Mouse (Mus musculus): ENCODE measurements around the gene Lrpprc.
"Not testable (repeated sequence)": the region's sequence is repeated elsewhere in the genome, so short reads cannot be mapped to it uniquely, and the experiment has no call there.

The Lrpprc gene

DNA sequence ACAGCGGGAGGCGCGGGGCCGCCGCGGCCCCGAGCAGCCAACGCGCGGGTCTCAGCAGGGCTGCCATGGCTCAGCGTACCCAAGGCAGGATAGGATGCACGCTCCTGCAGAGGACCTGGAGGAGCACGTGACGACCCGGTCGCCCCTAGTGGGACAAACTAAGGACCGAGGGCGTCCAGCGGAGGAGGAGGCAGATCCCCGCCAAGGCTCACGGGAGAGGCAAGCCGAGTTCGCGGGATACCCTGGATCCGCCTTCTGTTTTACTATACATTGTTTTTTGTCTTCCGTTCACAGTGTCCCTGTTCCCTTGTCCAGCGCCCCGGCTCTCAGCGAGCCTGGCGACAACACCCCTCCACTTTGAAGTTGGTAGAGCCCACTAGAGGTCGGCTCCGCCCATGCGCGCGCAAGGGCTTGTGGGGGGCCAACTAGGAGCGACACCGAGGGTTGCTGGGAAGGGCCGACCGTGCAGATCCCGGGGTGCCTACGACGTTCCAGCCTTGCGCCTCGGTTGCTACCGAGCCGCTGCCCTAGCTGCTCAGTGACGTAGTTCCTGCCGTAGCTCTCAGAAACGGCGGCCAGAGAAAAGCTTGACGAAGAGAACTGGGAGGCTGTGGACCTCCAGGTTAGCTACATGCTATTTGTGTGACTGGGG lies at the start of gene Lrpprc:
TSS of gene Lrpprc (minus strand) at position 343 of the 652 bp plus-strand sequence.
- peak; percentile 89 for DNase-seq (ENCODE audit: low read depth, low spot score)

DNA sequence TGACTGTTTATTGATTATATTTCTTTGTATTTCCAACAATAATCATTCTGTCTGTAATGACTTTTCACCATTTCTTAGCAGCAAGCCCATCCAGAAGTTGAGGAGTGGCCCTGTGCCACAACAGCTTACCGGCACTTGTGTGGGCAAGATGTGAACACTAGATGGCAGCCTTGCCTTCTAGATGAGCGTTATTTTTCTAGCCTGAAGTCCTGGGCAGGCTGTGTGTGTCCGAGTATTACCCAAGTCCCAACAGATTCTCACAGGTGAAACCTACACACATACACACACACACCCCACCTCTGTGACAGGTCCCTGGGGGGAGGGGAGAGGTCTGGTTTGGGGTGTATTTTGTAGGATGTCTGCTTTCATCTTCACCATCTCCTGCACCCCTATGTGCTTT lies 47.2 kb upstream of the Lrpprc start:
- peak; percentile 63 for DNase-seq (ENCODE audit: low read depth, low spot score)

DNA sequence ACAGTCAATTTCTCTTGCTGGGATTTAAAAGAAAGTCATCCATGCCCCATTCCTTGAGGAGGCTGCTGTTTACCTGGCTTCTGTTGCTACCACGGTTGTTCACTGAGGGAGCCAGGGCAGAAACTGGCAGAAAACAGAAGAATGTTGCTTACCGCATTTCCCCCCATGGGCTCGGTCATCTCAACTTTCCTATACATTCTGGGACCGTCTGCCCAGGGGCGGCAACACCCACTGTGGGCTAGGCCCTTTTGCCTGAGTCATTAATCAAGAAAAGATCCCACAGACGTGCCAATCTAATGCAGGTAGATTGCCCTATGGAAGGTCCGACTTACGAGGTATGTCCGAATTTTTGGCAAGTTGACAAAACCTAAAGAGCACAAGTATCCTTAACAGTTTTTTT lies 44.7 kb upstream of the Lrpprc start:
- DNase-seq (ENCODE audit: low read depth, low spot score): no peak

DNA sequence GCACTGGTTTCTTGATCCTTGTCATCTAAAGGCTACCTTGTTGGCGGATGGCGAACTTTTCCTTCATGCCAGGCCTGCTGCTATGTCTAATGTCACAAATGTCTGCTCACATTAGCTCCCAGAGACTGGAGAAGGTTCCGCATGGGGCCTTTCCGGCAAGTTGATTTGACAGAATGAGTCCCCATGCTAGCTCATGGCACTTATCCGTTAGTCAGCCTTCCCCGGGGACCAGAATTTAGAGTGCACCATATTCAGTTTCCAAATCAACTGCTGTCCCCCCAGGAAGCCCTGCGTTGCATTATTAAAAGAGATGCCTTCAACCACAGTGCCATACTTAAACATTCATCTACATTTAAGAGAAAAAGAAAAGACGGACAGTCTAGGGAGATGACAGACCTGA lies 41.8 kb upstream of the Lrpprc start:
- DNase-seq (ENCODE audit: low read depth, low spot score): no peak

DNA sequence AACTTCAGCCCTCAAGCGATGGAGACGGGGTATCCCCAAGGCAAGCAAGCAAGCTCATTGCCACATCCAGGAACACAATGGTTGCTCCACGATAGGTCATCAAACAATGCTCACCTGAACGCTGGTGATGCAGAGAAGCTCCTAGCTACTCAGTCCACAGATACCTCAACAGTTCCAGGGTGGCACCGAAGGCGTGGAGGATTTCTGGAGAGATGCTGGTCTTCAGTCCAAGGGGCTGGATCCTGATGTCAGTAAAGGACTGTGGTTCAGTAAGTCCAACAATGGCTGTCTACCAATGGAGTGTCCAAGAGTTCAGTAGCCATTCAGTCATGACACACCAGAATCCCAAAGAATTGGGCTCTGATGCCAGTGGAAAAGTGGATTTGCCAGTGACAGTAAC lies 37.7 kb upstream of the Lrpprc start:
- no peak for DNase-seq (ENCODE audit: low read depth, low spot score)

DNA sequence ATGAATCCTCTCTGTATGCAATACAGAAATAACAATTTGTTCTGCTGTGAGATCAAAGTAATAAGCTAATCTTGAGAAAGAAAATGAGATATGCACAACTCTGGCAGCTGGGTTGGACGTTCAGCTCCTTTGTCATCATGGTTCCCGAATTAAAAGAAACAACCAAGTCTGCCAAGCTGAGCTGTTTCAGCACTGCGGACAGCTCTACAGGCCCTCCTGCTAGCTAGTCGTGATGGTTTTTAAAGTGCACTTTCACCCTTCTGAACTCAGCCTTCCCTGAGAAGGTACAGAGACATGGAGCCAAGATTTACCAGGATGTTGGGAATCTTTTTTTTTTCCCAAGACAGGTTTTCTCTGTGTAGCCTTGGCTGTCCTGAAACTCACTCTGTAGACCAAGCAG lies 30.0 kb upstream of the Lrpprc start:
- peak; percentile 46 for DNase-seq (ENCODE audit: low read depth, low spot score)

DNA sequence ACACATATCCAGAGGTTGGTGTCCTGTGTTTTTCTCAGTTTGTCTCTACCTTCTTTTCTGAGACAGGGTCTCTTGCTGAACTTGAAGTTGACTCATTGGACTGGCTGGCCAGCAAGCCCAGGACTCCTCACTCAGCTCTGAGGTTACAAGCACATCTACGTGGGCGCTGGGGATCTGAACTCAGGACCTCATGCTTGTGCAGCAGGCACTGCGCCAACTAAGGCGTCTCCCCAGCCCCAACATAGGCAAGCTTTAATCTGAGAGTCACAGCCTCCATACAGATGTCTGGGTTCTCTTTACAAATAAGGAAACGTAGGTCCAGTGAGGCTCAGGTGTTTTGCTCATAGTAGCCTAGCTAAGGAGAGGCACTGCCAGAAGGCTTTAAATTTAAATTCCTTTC lies 27.8 kb upstream of the Lrpprc start:
- DNase-seq (ENCODE audit: low read depth, low spot score): no peak

DNA sequence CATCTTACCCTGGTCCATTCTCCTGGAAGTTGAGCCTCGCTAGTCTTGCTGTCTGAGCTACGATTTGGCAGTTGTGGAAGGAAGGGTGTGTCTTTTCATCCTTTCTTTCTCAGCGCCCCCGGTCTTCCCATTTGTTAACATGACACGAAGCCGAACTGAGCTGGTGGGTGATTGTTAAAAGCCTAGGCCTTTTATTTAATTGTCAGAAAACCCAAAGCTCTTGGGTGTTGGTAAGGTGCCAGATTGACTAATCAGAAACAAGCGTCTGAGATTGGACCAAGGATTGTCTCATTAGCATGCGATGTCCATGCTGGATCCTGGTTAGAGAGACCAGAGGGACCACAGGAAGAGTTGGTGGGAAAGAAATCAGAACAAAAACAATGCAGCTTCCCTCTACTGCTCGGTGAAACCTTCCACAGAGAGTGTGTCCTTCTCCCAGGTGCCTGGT lies 25.4 kb upstream of the Lrpprc start:
- no peak for DNase-seq (ENCODE audit: low read depth, low spot score)

DNA sequence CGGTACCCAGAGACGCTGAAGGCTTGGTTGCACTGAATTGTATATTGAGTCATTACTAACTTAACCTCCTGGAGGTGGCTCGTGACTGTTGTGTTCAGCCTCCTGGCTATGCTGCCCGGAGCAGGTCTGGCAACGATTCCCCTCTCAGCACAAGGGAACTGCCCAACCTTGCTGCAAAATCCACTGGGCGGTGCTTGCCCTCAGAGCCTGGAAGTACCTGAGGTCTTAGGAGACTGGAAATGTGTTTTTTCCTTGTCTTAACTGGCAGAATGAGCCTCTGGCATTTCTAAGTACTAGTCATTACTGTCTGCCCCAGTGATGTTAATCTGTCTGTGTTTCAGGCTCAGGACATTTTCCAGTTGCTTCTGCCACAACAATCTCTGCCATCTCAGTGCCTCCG lies 24.3 kb upstream of the Lrpprc start:
- DNase-seq (ENCODE audit: low read depth, low spot score): no peak

DNA sequence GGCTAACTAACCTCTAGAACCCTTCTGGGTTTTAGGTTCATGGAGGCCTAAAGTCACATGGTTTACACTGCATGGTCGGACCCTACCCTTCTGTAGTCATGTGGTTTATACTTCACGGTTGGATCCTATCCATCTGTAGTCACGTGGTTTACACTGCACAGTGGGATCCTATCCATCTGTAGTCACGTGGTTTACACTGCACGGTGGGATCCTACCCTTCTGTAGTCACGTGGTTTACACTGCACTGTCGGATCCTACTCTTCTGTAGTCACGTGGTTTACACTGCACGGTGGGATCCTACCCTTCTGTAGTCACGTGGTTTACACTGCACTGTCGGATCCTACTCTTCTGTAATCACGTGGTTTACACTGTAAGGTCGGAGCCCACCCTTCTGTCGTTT lies 23.6 kb upstream of the Lrpprc start:
- not testable (repeated sequence) for DNase-seq (ENCODE audit: low read depth, low spot score)

DNA sequence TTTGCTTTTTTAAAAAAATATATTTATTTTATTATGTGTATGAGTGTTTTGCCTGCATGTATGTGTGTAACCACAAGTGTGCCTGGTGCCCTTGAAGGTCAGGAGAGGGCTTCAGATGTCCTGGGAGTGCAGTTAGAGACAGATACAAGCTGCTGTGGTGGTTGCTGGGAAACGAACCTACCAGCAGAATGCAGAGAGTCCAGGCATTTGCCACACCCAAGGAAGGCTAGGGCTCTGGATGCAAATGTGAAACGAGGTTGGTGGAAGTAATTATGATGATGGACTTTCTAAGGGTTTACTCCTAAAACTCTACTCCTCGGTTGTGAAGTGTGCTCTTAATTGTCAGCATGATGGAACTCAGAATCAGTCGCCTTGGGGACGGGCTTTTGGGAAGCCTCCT lies 1.4 kb upstream of the Lrpprc start:
- DNase-seq (ENCODE audit: low read depth, low spot score): no peak

DNA sequence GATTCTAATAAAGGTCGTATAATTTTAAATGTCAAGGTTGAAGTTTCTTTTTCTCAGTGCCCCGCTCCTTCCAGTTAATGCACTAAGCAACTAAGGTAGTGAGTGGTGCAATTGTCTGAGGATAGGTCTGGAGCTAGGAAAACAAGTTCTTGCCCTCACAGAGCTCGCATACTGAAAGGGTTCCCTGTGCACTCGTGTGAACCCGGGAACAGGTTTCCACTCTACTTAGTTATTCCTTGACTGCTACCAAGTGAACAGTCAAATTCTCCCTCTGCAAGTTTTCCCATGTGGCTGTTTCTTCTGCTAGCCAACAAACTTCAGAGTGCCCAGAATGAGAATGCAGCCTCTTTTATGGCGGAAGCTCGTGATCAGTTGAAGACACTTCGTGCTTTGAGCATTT lies 567 bp upstream of the Lrpprc start:
- DNase-seq (ENCODE audit: low read depth, low spot score): no peak

DNA sequence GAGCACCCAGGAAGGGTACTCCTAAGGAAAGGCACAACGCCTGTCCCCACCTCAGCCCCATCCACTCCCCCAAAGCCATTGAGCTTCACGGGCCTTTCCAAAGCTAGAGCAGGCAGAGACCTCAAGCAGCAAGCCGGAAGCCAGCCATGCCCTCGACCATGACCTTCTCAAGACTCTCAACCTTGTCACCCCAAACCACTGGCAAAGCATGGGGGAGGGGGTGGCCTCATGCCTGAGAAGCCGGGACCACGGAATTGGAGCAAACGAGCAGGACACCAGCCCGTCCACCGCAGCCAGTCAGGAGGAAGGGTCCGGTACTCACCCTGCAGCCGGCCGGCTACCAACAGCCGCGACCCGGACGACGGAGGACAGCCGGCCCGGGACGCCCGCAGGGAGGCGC lies 546 bp downstream of the Lrpprc start:
- DNase-seq (ENCODE audit: low read depth, low spot score): peak; percentile 3

DNA sequence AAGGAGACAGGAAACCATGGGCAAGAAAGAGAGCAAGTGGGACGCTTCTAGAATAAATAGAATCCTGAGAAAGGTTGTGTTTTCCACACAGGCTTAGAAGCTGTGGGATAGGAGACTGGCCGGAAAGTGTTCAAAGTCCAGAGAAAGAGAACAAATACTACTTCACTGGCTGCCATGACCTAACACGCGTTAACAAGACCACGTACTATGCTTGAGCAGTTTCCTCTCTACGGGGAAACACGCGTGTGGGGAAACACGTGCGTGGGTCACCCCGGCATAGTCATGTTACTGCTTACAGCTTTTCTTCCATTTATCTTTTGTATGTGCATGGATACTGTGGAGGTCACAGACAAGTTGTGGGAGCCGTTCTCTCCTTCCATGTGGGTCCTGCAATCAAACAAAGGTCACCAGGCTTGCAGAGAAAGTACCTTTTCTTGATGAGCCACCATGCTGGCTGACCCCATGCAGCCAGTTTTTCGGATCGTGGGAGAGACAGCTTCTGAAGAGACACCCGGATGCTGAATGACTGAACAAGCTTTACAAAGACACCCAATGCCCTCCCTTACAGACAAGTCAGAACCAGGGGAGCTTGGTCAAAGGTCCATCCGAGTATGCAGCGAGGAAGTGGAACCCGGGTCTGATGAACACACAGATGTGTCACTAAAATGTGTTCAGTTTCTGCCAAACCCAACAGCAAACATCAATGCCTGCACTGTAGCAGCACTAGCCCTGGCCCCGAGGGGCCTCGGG lies 2.0 kb downstream of the Lrpprc start:
- DNase-seq (ENCODE audit: low read depth, low spot score): no peak

DNA sequence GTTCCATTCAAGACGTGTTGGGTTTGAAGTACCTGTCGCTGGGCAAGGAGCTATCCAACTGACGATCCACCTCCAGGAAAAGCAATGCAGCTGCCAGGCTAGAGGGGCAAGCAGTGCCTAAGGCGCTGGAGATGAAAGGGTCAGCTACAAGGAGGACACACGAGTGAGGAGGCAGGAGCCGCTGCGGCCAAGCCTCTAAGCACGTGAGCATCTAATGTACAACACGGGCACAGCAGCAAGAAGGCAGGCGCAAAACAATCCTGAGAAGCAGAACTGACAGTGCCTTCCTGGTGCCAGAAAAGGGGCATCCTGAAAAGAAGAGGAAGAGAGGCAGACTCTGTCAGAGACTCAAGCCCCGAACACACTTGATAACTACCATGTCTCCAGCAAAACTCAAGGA lies 3.1 kb downstream of the Lrpprc start:
- no peak for DNase-seq (ENCODE audit: low read depth, low spot score)

DNA sequence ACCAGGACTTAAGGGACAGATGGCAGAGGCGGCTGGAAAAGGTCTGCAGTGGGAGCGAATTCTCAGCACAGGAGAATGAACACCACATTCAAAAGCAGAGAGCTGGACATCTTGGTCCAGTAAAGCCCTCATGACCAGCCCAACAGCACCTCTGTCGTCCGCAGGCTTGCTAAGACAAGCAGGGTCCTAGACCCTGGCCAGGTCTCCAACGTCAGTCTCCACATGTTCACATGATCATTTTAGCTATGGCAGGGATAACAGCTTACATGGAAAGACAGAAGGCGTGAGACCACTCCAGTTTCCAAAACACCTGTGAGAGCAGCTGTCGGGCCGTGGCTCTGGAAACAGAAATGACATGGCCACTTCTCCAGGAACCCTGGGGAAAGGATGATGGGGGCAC lies 3.7 kb downstream of the Lrpprc start:
- no peak for DNase-seq (ENCODE audit: low read depth, low spot score)

DNA sequence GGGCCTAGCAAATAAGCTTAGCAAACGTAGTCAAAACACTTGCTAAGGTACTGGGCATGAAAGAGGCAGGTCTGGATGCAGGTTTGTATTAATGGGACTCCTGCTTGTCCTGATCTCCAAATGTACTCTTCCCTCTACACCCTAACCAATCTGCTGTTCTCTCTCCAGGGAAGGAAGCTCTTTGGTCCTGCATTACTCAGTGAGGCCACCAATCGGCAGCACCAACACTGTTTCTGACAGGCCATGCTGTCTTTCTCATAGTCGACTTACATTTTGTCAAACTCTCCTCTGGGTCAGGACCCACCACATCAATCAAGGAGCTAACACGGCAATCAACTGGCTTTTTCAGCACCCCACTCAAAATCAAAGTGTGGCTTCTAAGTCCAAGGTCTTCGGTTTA lies 5.4 kb downstream of the Lrpprc start:
- DNase-seq (ENCODE audit: low read depth, low spot score): no peak

DNA sequence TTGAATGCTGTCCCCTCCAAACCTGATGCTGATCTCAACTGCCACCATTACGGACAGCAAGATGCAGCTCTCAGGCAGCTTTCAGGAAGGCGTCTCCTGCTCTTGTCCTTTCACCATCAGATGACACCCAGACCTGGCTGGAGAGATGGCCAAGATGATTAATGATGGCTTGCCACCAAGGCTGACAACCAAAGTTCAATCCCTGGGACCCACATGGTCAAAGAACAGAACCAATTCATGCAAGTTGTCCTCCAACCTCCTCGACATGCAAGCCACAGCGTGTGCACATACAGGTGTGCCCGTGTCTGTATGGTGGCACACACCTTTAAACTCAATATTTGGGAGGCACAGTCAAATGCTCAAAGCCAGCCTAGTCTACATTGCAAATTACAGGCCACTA lies 7.1 kb downstream of the Lrpprc start:
- DNase-seq (ENCODE audit: low read depth, low spot score): no peak

DNA sequence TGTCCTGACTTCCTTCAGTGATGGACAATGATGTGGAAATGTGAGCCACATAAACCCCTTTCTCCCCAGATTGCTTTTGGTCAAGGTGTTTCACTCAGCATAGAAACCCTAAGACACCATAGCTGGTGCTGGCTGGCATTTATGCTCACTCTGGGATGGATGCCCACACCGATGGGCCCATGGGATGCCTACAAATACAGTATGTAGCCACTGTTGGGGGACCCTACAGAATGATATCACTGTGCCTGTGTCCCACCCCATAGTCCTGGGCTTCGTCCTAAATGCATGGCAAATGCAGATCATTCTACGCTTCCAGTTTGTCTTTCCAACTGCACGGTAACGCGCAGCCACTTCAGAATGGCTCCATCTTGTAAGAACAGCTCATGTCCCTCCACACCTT lies 10.3 kb downstream of the Lrpprc start:
- DNase-seq (ENCODE audit: low read depth, low spot score): no peak

DNA sequence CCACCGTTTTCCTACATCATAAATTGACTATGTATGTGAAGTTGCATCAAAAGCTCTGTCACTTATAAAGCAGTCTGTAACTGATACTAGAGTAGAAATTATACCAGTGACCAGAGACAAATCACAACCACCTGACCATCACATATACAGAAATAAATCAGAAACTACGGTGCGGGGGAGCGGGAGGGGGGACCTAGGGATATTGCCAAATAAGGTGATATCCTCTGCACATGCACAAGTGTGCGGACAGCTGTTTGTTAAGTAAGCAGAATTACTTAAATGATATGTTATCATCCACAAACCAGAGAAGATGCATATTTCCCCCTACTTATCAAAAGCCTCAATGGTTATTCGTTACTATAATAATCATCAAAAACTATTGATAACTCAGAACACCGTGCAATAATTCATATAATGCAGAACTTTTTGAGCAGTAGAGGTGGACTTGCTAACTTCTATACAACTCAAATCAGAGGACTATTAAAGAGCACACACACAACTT lies 12.1 kb downstream of the Lrpprc start:
- DNase-seq (ENCODE audit: low read depth, low spot score): no peak

DNA sequence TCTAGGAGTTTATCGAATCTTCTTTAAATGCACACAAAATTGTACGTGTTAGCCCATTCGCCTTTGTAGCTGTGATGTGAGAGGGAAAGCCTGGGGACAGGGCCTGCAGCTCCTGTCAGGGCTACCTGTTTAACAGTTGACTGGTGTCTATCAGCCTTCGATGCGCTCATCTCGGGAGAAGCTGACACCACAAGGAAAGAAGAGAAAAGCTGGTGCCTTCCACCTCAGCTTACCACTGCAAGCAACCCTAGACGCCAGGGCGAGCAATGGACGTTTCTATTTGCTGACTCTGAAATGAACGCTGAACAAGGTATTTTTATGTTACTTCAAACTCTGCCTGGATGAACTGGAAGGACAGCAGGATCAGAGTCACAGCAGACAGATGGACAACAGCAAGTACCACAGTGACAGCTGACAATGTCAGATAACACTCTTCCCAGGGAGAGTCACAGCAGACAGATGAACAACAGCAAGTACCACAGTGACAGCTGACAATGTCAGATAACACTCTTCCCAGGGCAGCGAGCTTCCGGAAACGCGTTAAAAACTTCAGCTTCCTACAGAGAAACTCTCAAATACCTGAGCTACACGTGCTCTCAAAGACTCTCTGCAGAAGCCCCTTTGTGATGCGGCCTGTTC lies 14.1 kb downstream of the Lrpprc start:
- no peak for DNase-seq (ENCODE audit: low read depth, low spot score)

DNA sequence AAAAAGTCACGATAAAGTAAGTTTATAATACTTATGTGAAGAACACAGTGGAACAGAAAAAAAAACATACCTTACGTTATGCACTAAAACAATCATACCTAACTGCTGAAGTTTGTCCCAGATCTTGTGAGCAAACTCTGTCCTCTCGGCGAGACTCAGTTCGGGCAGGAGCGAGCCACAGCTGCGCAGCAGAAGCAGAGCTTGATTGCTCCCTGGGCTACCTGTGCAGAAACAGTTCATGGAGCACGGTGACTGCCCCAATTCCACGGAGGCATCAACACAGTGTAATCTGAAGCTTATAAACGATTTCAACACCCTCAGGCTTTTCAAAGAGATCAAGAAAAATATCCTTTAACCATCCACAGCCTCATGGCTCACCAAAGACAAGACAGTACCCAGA lies 15.3 kb downstream of the Lrpprc start:
- DNase-seq (ENCODE audit: low read depth, low spot score): no peak

DNA sequence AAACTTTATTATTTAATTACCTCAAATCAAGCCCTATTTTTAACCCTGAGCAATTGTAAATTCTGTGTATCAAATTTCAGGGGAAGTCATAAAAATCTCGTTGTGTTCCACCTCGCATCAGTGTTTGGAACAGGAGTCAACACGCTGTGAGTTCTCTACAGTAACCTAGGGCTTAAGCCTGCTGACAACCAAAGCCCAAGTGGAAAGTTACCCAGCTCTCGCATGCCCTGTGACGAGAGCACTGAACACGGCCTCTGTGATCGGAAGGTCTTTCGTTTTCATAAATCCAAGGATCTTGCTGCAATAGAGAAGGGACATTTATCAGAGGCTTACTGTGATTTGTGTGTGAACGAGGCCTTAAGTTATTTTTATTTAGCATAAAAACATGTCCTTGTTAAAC lies 18.7 kb downstream of the Lrpprc start:
- DNase-seq (ENCODE audit: low read depth, low spot score): no peak
